Mouse (Mus musculus): ENCODE data around the gene Col4a1.

The Col4a1 gene

DNA sequence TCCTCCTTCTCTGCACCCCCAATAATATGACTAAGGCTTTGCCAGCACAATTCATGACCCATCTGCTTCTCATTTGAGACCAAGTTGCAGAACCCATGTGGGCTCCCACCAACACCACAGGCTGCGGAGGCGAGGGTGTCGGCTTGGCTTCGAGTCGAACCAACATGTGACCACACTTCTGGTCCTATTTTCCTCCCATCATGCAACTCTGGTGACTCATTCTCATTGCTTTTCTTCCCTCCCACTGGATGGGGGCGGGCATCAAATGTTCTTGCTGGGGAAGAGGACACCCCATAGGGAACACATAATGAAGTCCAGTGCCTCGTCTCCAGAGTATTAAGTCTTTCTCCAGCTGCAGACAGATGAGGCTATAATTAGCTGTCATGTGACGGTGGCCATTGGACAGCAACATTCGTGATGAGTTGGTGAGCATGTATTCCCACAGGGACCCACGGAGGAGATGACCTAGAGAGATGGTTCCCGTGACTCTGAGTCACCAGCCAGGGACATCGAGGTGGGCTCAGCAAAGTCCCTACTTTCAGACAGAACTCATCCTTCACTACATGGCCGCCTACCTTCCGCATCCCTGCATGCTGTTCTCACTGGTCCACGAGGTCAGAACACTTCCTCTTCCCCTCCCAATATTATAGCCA lies 39.0 kb downstream of the Col4a1 start:
- TF ChIP-seq GATA4 (IDR thresholded peaks at IDR 0.05; ENCODE audit: insufficient replicate concordance, low read length), result no peak

DNA sequence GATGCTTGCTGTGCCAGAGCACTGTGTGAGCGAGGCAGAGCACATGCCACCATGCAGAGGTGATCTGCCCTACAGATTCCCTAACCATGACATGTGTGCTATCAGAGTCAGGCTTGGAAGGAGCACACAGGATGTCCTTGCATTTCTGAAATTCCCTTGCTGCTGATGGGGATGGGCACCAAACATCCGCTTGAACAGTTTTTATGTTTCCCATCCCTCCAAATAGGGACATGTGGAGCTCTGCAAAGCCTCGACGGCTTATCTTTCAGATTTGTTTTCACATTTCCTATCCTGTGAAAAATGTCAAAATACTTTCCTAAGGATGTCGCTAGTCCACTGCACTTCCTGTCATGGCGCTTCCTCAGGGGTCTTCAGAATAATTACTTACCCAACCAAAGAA lies 40.4 kb downstream of the Col4a1 start:
- TF ChIP-seq GATA4 (IDR thresholded peaks at IDR 0.05; ENCODE audit: insufficient replicate concordance, low read length), result peak; percentile 86

DNA sequence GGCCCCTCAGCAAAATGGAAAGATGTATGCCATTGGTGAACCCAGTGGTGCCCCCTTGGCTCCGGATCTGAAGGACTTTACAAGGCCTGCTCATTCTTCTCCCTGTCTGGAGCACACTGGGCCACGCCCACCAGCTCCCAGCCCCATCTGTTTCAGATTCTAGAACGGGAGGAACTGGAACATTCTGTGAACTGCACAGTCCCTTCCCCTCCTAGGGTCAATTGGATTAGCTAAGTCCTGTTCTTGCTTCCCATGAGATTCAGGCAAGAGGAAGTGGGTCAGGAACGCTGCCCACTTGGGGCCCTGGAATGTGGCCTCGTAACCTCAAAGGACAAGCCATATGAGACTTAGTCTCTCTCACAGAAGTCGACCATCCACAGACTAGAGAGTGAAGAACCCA lies 41.8 kb downstream of the Col4a1 start:
- peak; percentile 63; the same call in 1 of the 2 replicates for TF ChIP-seq GATA4 (IDR thresholded peaks at IDR 0.05; ENCODE audit: insufficient replicate concordance, low read length)

DNA sequence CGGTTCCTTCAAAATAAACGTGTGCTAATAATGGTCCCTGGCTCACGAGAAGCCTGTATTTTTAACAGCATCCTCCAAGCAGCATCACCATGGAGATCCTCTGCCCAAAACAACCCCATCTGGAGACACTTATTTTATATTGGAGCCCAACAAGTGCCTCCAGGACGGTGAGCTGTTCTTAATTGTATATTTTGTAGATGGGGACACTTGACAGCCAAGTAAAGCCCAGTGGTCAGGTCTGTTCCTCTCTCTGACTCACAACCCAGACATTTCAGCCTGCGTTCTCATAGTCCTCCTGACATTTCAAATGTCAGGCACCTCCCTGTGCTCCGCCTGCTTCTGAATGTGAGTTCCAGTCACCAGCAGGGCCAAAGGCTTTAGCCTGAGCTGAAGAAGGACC lies 43.9 kb downstream of the Col4a1 start:
- TF ChIP-seq GATA4 (IDR thresholded peaks at IDR 0.05; ENCODE audit: insufficient replicate concordance, low read length), result no peak

DNA sequence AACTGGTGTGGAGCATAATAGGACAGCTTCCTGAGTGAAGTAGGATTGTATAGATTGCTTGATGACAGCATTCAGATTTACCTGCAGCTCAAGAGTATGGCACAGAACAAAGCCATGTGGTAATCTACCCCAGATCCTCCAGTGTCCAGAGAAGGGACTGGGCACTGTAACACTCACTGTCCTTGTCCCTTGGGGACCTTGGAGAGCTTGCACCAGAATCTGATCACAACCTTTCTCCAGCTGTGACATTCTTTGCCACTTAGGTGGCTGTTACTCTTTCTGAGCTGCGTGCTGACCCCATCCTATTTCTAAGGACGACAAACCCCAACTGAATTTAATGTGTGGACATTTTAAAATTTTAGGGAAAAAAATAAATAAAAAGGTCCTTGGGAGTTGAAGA lies 46.2 kb downstream of the Col4a1 start:
- no peak for TF ChIP-seq GATA4 (IDR thresholded peaks at IDR 0.05; ENCODE audit: insufficient replicate concordance, low read length)

DNA sequence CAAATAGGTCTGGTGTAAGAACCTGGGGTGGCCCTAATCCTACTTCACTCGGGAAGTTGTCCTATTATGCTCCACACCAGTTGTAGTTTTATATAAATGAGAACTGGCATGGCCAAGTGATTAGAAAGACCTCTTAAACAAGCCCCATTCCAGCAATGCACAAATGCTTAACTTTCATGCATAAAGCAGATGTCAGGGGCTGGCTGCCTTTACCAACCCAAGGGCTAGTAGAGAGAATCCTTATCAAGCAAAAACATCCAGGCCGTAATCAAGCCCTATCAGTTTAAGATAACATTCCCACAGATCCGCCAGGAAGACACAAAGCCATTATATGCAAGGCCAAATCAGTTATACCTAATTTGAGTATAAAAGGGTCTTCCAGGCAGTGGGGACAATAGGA lies 46.7 kb downstream of the Col4a1 start:
- no peak for TF ChIP-seq GATA4 (IDR thresholded peaks at IDR 0.05; ENCODE audit: insufficient replicate concordance, low read length)

DNA sequence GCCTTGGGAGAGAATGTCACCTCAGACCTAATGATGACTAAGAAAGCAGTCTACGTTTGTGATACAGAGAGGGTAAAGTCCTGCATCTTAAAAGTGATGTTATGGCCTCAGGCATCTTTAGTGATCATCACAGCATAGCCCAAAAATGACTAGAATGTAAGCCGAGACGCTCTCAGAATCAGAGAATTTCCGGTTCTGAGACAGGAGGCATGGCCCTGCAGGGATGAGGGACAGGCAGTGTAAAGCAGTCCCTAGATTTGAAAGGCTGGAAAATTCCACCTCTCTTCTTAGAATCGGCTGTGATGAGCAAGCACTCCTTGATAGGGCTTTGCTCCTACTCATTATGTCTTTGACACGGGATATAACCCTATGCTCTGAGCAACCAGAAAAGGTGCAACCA lies 48.8 kb downstream of the Col4a1 start:
- no peak for TF ChIP-seq GATA4 (IDR thresholded peaks at IDR 0.05; ENCODE audit: insufficient replicate concordance, low read length)

DNA sequence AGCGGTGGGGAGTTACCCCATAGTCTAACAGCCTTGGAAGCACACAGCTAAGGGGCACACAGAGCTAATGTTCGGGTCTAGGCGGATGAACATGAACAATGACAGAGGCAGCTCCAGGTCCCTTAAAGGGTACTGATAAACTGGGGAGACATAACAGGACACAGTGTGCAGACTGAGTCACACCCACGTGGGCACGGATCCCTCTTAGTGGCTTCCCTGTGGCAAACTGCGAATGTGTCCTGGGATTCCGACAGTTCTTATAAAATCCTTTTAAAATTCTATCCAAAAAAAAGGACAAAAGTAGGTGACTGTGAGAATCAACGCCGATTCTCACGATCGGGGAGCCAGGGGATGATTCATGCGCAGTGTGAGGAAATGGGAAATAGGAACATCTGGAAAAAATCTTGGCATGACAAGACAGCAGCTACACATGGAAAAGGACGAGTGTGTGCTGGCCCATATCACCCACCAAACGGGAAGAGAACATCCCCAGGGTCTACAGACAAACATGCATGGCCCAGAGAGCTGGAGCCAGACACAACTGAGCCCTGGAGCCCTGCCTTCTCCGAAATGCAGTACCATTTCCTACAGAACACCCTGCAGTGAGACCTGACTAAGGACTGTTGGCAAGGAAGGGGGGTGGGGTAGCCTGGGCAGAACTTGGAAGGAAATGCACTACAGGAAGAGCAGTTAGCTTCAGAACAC lies 50.4 kb downstream of the Col4a1 start:
- peak; percentile 3; the same call in 1 of the 2 replicates for TF ChIP-seq GATA4 (IDR thresholded peaks at IDR 0.05; ENCODE audit: insufficient replicate concordance, low read length)

DNA sequence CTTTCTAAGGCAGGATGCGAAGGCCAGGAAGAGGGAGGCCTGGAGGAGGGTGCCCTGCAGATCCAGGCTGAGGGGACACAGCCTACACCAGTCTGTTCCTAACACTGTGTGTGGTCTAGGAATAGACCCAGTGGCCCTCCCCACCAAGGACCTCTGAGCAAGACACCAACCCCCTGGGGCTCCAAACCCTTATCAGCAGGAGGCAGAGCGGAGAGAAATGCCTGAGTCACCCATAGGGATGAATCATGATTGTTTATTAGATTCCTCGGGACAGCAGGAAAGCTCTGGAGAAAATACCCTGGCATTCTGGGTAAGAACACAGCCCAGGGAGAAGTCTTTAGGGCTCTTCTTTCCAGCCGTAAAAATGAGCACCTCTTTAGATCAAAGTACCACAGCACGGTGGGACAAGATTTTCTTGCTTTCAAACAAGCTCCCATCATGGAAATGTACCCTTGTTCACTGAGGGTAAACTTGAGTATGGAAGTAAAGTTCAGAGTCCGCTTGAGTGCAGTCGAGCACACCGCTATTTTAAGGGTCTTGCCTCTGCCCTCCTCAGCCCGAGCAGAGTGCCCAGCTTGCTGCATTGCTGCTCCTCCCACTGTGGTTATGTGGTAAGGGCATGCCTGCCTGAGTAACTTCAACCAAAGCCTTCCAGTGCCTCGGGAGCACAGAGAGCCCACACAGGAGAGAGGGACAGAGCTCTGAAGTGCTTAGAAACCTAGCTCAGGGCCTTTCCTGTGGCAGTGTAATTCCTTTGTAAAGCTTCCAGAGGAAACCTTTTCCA lies 52.6 kb downstream of the Col4a1 start:
- TF ChIP-seq GATA4 (IDR thresholded peaks at IDR 0.05; ENCODE audit: insufficient replicate concordance, low read length), result no peak

DNA sequence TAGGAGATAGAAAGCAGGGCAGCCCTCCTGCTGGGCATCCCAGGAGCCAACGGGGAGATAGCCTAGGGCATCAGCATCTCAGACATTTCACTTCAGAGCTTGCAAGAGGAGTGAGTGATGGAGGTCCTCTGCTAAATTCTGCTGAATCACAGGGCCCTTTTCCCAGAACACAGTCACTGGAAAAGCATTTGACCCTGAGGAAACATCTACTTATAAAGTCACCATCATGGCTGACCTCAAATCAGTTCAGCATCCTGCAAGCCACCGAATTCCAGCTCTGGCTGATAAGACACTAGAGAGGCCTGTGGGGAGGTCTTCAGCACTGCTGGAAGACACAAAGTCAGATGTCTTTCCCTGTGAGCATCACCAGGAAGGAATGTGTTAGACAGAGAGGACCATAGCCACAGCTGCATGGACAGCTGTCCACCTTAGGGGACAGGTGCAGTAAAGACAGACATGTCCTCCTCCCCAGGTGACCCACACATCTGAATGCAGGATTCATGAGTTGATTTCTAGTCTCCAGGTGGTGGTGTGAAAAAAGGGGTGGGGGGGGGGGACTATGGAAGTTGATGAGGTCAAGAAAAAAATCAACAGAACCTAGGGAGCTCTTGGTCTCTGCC lies 54.0 kb downstream of the Col4a1 start:
- peak; percentile 98 for TF ChIP-seq GATA4 (IDR thresholded peaks at IDR 0.05; ENCODE audit: insufficient replicate concordance, low read length)

DNA sequence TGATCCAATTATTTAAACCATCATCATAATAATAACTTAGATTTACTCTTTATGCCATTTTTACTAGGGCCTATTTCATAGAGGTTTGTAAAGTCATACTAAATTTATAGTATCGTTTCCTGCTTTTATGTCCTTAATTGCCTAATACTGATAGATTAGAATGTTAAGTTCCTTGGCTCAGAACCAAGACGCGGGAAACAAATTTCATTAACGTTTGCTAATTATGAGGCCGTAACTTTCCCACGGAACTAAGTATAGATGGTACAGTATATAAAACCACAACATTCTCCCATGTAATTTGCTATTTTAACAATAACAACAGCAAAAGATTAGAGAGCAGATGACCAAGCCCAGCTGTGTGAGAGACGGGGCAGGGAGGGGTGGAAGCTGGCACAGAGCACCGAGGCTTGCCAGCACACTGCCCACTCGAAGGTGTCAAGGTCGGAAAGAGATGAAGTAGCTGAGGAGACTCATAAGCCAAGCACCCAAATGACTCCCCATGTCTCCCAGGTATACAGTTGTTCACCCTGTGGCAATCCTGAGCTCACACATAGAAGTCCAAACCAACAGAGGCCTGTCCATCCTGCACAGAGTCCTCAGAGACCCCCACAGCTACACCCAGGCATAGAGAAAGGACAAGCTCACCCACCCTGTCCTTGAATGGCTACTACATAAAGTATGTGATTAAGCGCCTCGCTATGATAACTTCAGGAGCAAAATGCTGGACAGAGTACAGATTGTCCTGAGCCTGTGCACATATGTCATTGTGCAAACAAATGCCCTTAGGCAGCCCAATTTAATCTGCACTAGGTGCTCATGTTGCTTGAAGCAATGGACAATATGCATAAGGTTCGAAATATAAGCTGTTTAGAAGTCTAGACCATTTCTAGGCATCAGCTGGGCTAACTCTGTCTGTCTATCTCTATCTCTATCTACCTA lies 55.3 kb downstream of the Col4a1 start:
- no peak for TF ChIP-seq GATA4 (IDR thresholded peaks at IDR 0.05; ENCODE audit: insufficient replicate concordance, low read length)

DNA sequence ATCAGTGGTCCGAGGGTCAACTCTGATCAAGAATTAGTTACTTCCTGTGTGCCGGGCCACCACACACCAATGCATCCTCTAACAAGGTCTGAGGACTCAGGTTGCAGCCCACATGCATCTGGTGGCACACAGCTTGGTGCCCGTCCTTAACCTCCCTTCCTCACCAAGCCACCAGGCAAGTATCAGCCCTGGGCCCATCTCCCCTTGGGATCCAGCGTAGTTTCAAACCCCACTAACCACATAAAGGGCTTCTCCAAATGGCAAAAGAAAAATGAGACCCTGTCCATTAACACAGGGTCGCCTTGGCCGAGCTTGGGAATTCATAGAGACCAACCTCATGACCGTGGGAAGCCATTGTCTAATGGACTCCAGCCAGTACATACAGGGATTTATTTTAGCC lies 56.2 kb downstream of the Col4a1 start:
- no peak for TF ChIP-seq GATA4 (IDR thresholded peaks at IDR 0.05; ENCODE audit: insufficient replicate concordance, low read length)

DNA sequence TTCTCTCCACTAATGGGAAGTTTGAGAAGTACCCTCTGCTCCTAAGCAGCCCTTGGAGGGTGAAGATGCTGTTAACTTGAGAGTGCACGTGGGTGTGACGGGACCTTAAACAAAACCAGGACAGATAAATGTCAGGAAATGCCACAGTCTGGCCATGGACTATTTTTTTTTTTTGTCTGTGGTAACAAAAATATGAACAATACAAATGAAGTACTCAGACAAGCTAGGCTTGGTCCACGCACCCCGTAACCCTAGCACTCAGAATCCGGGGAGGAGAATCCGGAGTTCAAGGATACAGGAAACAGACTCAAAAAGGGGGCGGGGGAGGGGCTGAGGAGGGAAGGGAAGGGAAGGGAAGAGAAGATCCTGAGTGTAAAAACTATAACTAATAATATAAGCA lies 56.9 kb downstream of the Col4a1 start:
- no peak; the same call in 1 of the 2 replicates for TF ChIP-seq GATA4 (IDR thresholded peaks at IDR 0.05; ENCODE audit: insufficient replicate concordance, low read length)

DNA sequence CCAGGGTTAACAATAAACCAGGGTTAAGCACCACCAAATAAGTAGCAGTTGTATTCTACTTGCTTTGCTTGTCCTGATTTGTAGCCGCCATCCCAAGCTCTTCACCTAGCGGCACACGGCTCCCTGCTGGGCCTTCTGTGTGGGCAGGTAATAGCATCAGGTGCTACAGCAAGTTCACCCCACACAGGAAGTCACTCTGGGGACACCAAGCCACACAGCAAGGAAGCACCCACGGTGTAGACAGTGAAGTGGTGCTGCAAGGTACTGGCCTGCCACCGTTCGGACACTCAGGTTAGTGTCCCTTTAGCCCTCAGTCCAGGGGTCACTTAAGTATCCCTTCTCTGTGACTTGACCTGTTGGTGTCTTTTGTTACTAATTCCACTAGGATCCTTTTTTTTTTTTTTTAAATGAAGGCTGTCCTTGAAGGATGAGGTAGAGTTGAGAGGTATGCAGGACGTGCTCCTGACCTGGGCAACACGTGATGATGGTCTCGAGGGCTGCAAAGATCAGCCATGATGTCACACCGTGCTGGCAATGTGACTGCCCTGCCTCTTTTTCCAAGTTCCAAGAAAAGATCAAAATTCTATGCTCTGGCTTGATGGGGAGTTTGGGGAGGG lies 57.6 kb downstream of the Col4a1 start:
- no peak for TF ChIP-seq GATA4 (IDR thresholded peaks at IDR 0.05; ENCODE audit: insufficient replicate concordance, low read length)

Data from liver, adult (tissue).